Mouse (Mus musculus): Measurements from ENCODE around the gene Akt3.

DNA sequence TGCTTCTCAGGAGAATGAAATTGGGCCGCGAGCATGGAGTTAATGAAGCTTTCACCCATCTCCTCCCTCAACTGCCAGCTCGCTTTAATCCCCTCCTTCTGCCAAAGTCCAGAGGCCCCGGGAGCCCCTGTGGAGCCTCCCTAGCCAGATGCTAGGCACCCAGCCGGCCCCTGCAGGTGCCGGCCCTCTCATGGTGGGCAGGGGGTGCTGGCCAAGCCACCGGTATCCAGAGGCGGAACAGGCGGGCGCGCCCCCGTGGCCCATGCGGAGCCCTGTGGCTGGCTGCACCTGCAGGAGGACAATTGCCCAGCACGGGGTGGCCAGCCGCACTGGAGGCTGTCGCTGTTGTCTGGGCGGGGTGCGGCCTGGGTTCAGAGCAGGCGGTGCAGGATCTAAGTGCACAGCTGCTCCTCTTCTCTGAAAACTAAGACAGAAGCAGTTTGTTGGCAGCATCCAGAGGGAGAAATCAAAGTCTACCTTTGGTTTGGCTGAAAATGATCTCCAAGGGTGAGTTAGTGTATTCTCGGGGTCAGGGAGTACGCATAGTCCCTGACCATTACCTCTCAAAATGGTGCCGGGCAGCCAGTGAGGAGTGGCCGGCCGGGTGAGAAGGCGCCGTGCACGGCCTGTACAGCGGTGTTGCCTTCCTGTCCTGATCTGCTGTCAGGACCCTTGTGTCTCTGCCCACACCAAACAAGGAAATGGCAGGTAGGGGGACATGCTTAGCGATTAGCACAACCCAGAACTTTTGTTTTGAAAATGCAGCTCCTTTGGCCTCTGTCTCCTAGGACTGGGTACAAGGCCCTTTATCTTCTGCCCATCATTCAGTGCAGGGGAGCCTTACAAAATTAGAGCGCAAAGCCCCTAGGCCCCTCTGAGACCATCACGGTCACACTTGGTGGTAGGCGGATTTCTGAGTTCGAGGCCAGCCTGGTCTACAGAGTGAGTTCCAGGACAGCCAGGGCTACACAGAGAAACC lies 260.0 kb downstream of the Akt3 start:
- no peak for TF ChIP-seq CTCF (IDR thresholded peaks at IDR 0.05; ENCODE audit: extremely low read depth, insufficient read depth, low read length)
- TF ChIP-seq POLR2A (IDR thresholded peaks at IDR 0.05; ENCODE audit: extremely low read depth, insufficient read depth, low read length), result no peak

Measured in cortical plate, adult 2 months (tissue).